ENCODE assay signal across 25 mouse cellular contexts in genomic region chr10:89504952-89505591, GRCm38 (mm10). TPM values are rescaled to one million over a fixed set of nuclear protein-coding genes. Genes with fewer than 3 reads are reported as not detected.
A peak's percentile ranks its signal among the peaks of the same experiment; 100 is the strongest.
DNase-seq lines count a peak whose midpoint lies in the region; ATAC-seq and TF ChIP-seq lines count a peak whose summit lies in the region.
"Had no signal": no experiment of that assay in that cellular context is flagged by ENCODE, and none has a peak within 500 bp of the region (broad histone marks: within the 10 kb centered on the region; RNA-seq: fewer than 3 reads in every experiment).

No protein-coding gene starts in this region.

- WGBS in intestine, embryonic 14.5 days = 51% methylated on average over 10 of the region's 10 CpGs
- WGBS in small intestine, adult 2 months = 24% methylated on average over 10 of the region's 10 CpGs

- peak; percentile 47 for DNase-seq in kidney, adult 9 months
- DNase-seq in kidney, postnatal 14 days = no peak
- DNase-seq in Muller cell, postnatal 12 days (ENCODE audit: inconsistent ontology term) = peak; percentile 6
- DNase-seq in intestine, embryonic 14.5 days (ENCODE audit: low spot score) = no peak
- no peak for DNase-seq in cerebellum, adult 11-12 months
- DNase-seq in left cerebral cortex, adult 2 months (ENCODE audit: extremely low spot score in 1 of 2, low spot score in 2 of 2) = no peak
- no peak for DNase-seq in thymus, postnatal 10 days (ENCODE audit: low spot score in 2 of 2)
- DNase-seq: adrenal gland, postnatal 10 days; cerebellum, adult 2 months; cerebellum, postnatal 25 days; gastrocnemius, postnatal 36 days; heart, postnatal 4 days; layer of hippocampus, postnatal 36 days; lung, postnatal 36 days; right cerebral cortex, postnatal 14 days; thymus, adult 2 months had no signal

- peak overlapping the region; percentile 37 for H3K4me2 ChIP-seq in intestine, embryonic 14.5 days (ENCODE audit: low read length)
- H3K4me2 ChIP-seq: embryonic facial prominence, embryonic 12.5 days; forebrain, embryonic 12.5 days; heart, embryonic 15.5 days; hindbrain, embryonic 14.5 days; midbrain, embryonic 13.5 days had no signal

- peak overlapping the region; percentile 26; the same call in 1 of the 2 replicates for H3K4me3 ChIP-seq in intestine, embryonic 14.5 days (ENCODE audit: low read depth, low read length)
- peak overlapping the region; percentile 34 for H3K4me3 ChIP-seq in small intestine, adult 2 months (ENCODE audit: low read depth, low read length)
- H3K4me3 ChIP-seq in left cerebral cortex, adult 2 months = no peak overlapping the region
- H3K4me3 ChIP-seq: embryonic facial prominence, embryonic 12.5 days; forebrain, embryonic 12.5 days; heart, embryonic 15.5 days; megakaryocyte, embryonic 14.5 days; midbrain, embryonic 13.5 days had no signal

- no peak for TF ChIP-seq POLR2A in small intestine, adult 2 months (IDR thresholded peaks at IDR 0.05; ENCODE audit: low read depth, low read length)

- no peaks in the 10 kb centered on the region for H3K9me3 ChIP-seq in intestine, embryonic 14.5 days (ENCODE audit: control insufficient read depth, low read length)
- H3K9me3 ChIP-seq: embryonic facial prominence, embryonic 12.5 days; forebrain, embryonic 12.5 days; heart, embryonic 15.5 days; midbrain, embryonic 13.5 days had no signal

- no peaks in the 10 kb centered on the region for H3K36me3 ChIP-seq in intestine, embryonic 14.5 days (ENCODE audit: control insufficient read depth, insufficient read depth, low read length)
- H3K36me3 ChIP-seq in small intestine, adult 2 months (ENCODE audit: control insufficient read depth, insufficient read depth, low read length) = no peaks in the 10 kb centered on the region; the same call in none of the 2 replicates
- H3K36me3 ChIP-seq: embryonic facial prominence, embryonic 12.5 days; forebrain, embryonic 12.5 days; heart, embryonic 15.5 days; midbrain, embryonic 13.5 days had no signal

- H3K27ac ChIP-seq in intestine, embryonic 14.5 days (ENCODE audit: low read depth) = peak overlapping the region; percentile 62
- peak overlapping the region; percentile 80 for H3K27ac ChIP-seq in small intestine, adult 2 months (ENCODE audit: insufficient read depth, low read depth, low read length)
- no peak overlapping the region for H3K27ac ChIP-seq in left cerebral cortex, adult 2 months
- H3K27ac ChIP-seq: embryonic facial prominence, embryonic 12.5 days; forebrain, embryonic 12.5 days; heart, embryonic 15.5 days; hindbrain, embryonic 14.5 days; midbrain, embryonic 13.5 days had no signal

- H3K4me1 ChIP-seq in intestine, embryonic 14.5 days (replicated peaks; ENCODE audit: control insufficient read depth, insufficient read depth, low read length) = no peaks in the 10 kb centered on the region; the same call in 1 of the 2 replicates
- H3K4me1 ChIP-seq in small intestine, adult 2 months (ENCODE audit: control insufficient read depth, insufficient read depth, insufficient read length, low read length) = peaks cover 5% of the 10 kb centered on the region; the same call in 1 of the 2 replicates
- H3K4me1 ChIP-seq: embryonic facial prominence, embryonic 12.5 days; forebrain, embryonic 12.5 days; midbrain, embryonic 13.5 days had no signal

- TF ChIP-seq CTCF in small intestine, adult 2 months (IDR thresholded peaks at IDR 0.05; ENCODE audit: extremely low read depth, insufficient read length, insufficient replicate concordance, low read depth, low read length) = no peak
- TF ChIP-seq CTCF in left cerebral cortex, adult 2 months (IDR thresholded peaks at IDR 0.05) = no peak

- H3K27me3 ChIP-seq in intestine, embryonic 14.5 days (replicated peaks; ENCODE audit: control insufficient read depth, insufficient read depth, low read length) = no peaks in the 10 kb centered on the region
- H3K27me3 ChIP-seq in small intestine, adult 2 months (ENCODE audit: control insufficient read depth, insufficient read depth, low read length) = no peaks in the 10 kb centered on the region
- H3K27me3 ChIP-seq: embryonic facial prominence, embryonic 12.5 days; forebrain, embryonic 12.5 days; heart, embryonic 15.5 days; megakaryocyte, embryonic 14.5 days; midbrain, embryonic 13.5 days had no signal

- peak; percentile 52; the same call in 1 of the 2 replicates for ATAC-seq in intestine, embryonic 14.5 days (replicated peaks; ENCODE audit: low FRiP score, low TSS enrichment, low read depth)
- ATAC-seq: midbrain, embryonic 13.5 days had no signal

- H3K9ac ChIP-seq in intestine, embryonic 14.5 days (ENCODE audit: low read length) = no peak overlapping the region
- H3K9ac ChIP-seq: embryonic facial prominence, embryonic 12.5 days; forebrain, embryonic 12.5 days; heart, embryonic 15.5 days; hindbrain, embryonic 14.5 days; midbrain, embryonic 13.5 days had no signal

- intact Hi-C loops in left cerebral cortex, adult 2 months (cut with DNase I) = no loop called here

RNA-seq across cellular contexts. Expression of gene Nr1h4, which starts 28.3 kb away (rescaled TPM):
- 16.2 and 17.8 TPM in 2 replicates for polyA plus RNA-seq in intestine, embryonic 14.5 days (2014; fragmentation: Nextera tagmentation; extraction: Ambion mirVana)
- polyA plus RNA-seq in small intestine, adult 2 months (2012; rRNA removed) = 8.2 and 10.2 TPM in 2 replicates
- total RNA-seq in left cerebral cortex, adult 2 months (2021) = not detected
- total RNA-seq: gastrocnemius, postnatal 36 days; MEL had no signal
- polyA plus RNA-seq: embryonic facial prominence, embryonic 12.5 days; forebrain, embryonic 12.5 days; midbrain, embryonic 13.5 days; neural tube, embryonic 11.5 days had no signal

Comparison
In these comparisons a context has a peak if more than half of its experiments do, and no peak if none do; other contexts are left out.
1. DNase-seq: peak in kidney, adult 9 months (single experiment) and Muller cell, postnatal 12 days (single experiment); none in kidney, postnatal 14 days (single experiment), intestine, embryonic 14.5 days (single experiment), cerebellum, adult 11-12 months (single experiment), left cerebral cortex, adult 2 months (0 of 2) and thymus, postnatal 10 days (0 of 2).